Mouse (Mus musculus) lung, postnatal 0 days (tissue): ENCODE results near the gene Dhh. TPM values are rescaled to one million over a fixed set of nuclear protein-coding genes. Genes with fewer than 3 reads are reported as not detected.

Experiments
- ATAC-seq: fragments of 200-750 bp; cut with Nextera tagmentation; 2 replicates; pipeline ENCODE4 v1.8.0; 2017; ENCODE audit warnings: moderate library complexity
- DNase-seq: peaks from one replicate; pipeline ENCODE4 v3.0.0-alpha.2; 2016; ENCODE audit warnings: low spot score
- H3K27ac ChIP-seq: fragments of 300-500 bp; sonication (generic); 2 replicates; pipeline ENCODE4 v1.5.1; 2014; ENCODE audit warnings: antibody characterized with exemption, mild to moderate bottlenecking, low read length, mixed read lengths
- H3K27me3 ChIP-seq: fragments of 300-500 bp; sonication (generic); replicated peaks from 2 replicates; pipeline ENCODE4 v1.6.1; 2014; ENCODE audit warnings: low read length, mixed read lengths; ENCODE audit not compliant: insufficient read depth
- H3K36me3 ChIP-seq: fragments of 300-500 bp; sonication (generic); 2 replicates; pipeline ENCODE4 v1.6.1; 2014; ENCODE audit warnings: low read length, mixed read lengths; ENCODE audit not compliant: insufficient read depth
- H3K4me1 ChIP-seq: fragments of 300-500 bp; sonication (generic); 2 replicates; pipeline ENCODE4 v1.6.1; 2014; ENCODE audit warnings: antibody characterized with exemption, low read depth, low read length, mixed read lengths; ENCODE audit not compliant: insufficient read depth
- H3K4me2 ChIP-seq: fragments of 300-500 bp; sonication (generic); replicated peaks from 2 replicates; pipeline ENCODE4 v1.6.1; 2014; ENCODE audit warnings: low read depth, mild to moderate bottlenecking, low read length, moderate library complexity, mixed read lengths
- H3K4me3 ChIP-seq: fragments of 300-500 bp; sonication (generic); 2 replicates; pipeline ENCODE4 v1.5.1; 2014; ENCODE audit warnings: low read depth, low read length
- H3K9ac ChIP-seq: fragments of 300-500 bp; sonication (generic); replicated peaks from 2 replicates; pipeline ENCODE4 v1.6.1; 2014; ENCODE audit warnings: low read depth, mild to moderate bottlenecking
- H3K9me3 ChIP-seq: fragments of 300-500 bp; sonication (generic); 2 replicates; pipeline ENCODE4 v1.6.1; 2016; ENCODE audit warnings: low read length, mixed read lengths
- CTCF ChIP-seq: IDR thresholded peaks from 2 replicates; pipeline ENCODE4 v1.5.1; 2016; ENCODE audit warnings: antibody characterized with exemption, mild to moderate bottlenecking
- EP300 ChIP-seq: IDR thresholded peaks from 2 replicates; pipeline ENCODE4 v1.6.1; 2016; ENCODE audit warnings: antibody characterized with exemption, mild to moderate bottlenecking, control low read depth
- WGBS: fragments of 180-500 bp; shearing (Covaris S2); extraction: QIAGEN DNeasy Blood & Tissue Kit; methylation state at CpG from one replicate; pipeline ENCODE4 v1.1.7; 2014; 5-methylcytosine and 5-hydroxymethylcytosine counted together
- polyA plus RNA-seq: library from polyadenylated mRNA; unstranded; fragments of >200 nt; fragmentation: Nextera tagmentation; extraction: Ambion mirVana; gene quantifications from 2 replicates; pipeline ENCODE4 v1.2.1, GENCODE M21; 2015

Gene Dhh
- polyA plus RNA-seq, 1 experiment from 2014 or later, result 6.6 TPM

DNA sequence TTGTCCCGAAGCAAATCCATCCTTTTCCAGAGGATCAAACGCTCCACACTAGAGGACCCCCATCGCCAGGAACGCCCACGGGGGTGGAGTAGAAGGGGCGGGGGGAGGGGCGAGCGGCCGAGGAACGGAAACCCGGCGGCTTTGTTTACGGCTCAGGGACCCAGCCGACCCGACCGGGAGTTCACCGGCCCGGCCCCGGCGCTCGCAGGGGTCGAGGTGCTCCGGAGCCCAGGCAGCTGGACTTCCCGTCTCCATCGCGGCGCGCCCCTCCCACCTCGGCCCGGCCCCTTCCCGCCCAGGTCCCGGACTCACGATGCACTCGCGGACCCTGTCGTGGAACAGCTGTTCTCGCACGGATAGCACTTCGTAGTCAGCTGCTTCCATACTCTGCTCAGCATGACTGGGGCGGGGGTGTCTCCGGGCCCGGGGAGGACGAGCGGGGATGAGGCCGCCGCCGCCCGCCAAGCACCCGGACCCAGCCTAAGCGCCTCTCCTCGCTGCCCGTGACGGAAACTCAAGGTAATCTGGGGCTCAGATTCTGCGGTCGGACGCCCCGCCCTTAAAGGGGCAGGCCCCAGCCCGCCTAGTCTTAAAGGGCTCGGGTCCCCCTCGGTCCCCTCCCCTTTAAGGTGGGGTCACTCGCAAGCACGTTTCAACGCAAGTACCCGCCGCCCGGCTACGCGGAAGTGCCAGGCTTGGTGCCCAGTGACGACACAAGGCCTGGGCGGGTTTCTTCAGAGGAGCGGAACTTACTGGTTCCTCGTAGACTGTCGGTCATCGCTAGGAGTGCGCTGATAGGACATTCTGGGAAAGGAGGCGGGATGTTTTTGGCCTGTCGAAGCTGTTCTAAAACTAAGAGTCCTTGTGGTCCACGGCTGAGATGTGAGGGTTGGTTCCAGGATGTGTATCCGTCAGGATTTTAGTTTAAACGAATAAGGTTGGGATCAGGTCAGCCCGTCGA, 19.5 kb upstream of the Dhh start, which contains the start of gene Lmbr1l:
Lmbr1l (minus strand) TSS at position 694 of the 961 bp plus-strand sequence.
- Histone ChIP-seq H3K27ac (peak within 1 kb of the TSS; percentile 95), H3K9me3 (no peaks in the 10 kb centered on the region), H3K9ac (peak within 1 kb of the TSS; percentile 62), H3K4me3 (peak within 1 kb of the TSS; percentile 73), H3K27me3 (no peaks in the 10 kb centered on the region), H3K36me3 (no peaks in the 10 kb centered on the region), H3K4me1 (peaks cover 7% of the 10 kb centered on the region; the same call in 1 of the 2 replicates), H3K4me2 (peak within 1 kb of the TSS; percentile 70)
- TF ChIP-seq EP300 (no peak; the same call in 1 of the 2 replicates), CTCF (0 out of 2 replicates have a peak, but pooled peaks have one; percentile 2)
- WGBS, result under 1% methylated on average over 71 of the region's 82 CpGs
- ATAC-seq, result peak; percentile 96
- peak; percentile 100 for DNase-seq

DNA sequence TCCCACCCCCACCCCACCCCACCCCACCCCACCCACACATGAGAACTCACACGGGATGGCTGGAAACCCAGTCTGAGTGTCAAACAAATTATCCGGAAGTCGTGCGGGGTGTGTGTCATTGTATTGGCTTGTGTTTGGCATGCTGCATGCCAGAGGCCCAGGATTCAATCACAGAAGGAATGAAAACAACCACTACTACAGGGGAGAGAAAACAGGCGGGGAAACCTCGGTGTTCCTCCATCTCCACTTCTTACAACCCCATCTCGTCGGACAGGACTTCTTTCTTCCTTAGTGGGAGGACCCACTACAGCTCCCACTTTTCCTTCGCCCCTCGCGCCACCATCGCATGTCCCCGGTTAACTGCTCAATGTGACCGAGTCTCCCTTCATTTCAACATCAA, 18.8 kb upstream of the Dhh start:
- WGBS, result under 1% methylated on average over 14 of the region's 14 CpGs
- peaks cover 7% of the 10 kb centered on the region; the same call in 1 of the 2 replicates for H3K4me1 ChIP-seq
- peak overlapping the region; percentile 62 for H3K9ac ChIP-seq
- DNase-seq (peak; percentile 55), ATAC-seq (no peak)
- peak overlapping the region; percentile 70 for H3K4me2 ChIP-seq
- TF ChIP-seq EP300 (no peak), CTCF (no peak)
- peak overlapping the region; percentile 95 for H3K27ac ChIP-seq
- H3K9me3 ChIP-seq, result no peaks in the 10 kb centered on the region
- no peaks in the 10 kb centered on the region for H3K36me3 ChIP-seq
- no peaks in the 10 kb centered on the region for H3K27me3 ChIP-seq
- H3K4me3 ChIP-seq, result peak overlapping the region; percentile 73

DNA sequence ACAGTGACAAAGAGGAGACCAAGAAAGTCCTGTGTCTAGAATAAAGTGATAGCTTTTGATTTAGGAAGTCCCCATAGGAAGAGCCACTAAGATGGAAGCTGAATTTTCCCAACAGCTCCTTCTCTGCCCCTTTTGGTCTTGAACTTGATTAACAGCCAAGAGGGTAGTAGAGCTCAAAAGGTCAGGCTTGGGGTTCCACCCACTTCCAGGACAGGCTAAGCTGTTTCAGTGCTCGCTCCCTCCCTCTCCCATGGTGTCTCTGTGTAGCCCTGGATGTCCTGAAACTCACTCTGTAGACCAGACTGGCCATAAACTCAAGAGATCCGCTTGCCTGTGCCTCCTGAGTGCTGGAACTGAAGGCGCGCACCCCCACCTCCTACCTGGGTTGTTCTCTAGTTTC, 17.7 kb upstream of the Dhh start:
- DNase-seq (no peak), ATAC-seq (no peak)
- Histone ChIP-seq H3K27me3 (no peaks in the 10 kb centered on the region), H3K36me3 (peaks cover 6% of the 10 kb centered on the region; the same call in 1 of the 2 replicates), H3K4me3 (no peak overlapping the region), H3K9ac (no peak overlapping the region), H3K9me3 (no peaks in the 10 kb centered on the region), H3K4me1 (peaks cover 7% of the 10 kb centered on the region; the same call in 1 of the 2 replicates), H3K27ac (no peak overlapping the region), H3K4me2 (0 out of 2 replicates have a peak overlapping the region, but pooled peaks have one; percentile 70)
- no peak for TF ChIP-seq EP300
- no peak for TF ChIP-seq CTCF
- 93% methylated on average over 4 of the region's 4 CpGs for WGBS

DNA sequence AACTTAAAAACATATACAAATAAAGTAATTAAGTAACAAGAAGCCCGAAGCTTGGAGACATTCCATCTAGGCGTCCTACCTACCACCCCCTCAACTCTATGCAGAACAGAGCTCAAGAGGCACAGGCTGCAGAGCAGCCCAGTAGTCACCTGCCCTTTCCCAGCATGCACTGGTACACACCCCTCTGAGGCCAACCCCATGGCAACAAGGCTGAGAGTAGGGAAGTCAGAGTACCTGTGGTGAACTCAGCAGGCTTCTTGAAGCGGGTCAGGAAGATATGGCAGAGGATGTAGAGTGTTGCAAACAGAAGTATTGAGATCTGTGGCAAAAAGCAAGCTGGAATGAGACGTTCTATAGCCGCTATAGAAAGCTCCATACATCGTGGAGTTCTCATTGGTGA, 16.6 kb upstream of the Dhh start:
- DNase-seq, result no peak
- H3K36me3 ChIP-seq, result peaks cover 13% of the 10 kb centered on the region; the same call in 1 of the 2 replicates
- no peak for TF ChIP-seq CTCF
- TF ChIP-seq EP300, result no peak
- H3K9ac ChIP-seq, result no peak overlapping the region
- H3K27me3 ChIP-seq, result no peaks in the 10 kb centered on the region
- H3K4me3 ChIP-seq, result no peak overlapping the region
- 85% methylated on average over 6 of the region's 6 CpGs for WGBS
- H3K4me1 ChIP-seq, result peaks cover 7% of the 10 kb centered on the region; the same call in 1 of the 2 replicates
- H3K27ac ChIP-seq, result no peak overlapping the region
- no peak for ATAC-seq
- H3K4me2 ChIP-seq, result no peak overlapping the region
- no peaks in the 10 kb centered on the region for H3K9me3 ChIP-seq

DNA sequence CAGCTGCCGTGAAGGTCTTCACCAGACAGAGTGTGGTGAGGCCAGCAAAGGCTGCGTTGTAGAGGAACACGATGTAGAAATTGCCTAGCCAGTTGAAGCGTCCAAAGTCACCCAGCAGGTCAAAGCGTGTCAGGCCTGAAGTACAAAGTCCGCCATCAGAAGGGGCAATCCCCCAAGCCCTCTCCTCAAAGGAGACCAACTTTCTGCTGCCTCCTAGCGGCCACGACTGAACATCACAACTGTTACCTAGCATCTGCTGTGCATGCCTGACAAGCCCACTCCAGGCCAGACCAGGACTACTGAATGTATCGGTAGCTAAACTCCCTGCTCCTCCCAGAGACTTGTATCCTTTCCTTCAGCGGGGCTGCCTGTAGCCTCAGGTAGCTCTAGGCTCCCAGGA, 6.4 kb upstream of the Dhh start:
- 30% methylated on average over 10 of the region's 10 CpGs for WGBS
- ATAC-seq, result no peak
- no peak overlapping the region for H3K27ac ChIP-seq

DNA sequence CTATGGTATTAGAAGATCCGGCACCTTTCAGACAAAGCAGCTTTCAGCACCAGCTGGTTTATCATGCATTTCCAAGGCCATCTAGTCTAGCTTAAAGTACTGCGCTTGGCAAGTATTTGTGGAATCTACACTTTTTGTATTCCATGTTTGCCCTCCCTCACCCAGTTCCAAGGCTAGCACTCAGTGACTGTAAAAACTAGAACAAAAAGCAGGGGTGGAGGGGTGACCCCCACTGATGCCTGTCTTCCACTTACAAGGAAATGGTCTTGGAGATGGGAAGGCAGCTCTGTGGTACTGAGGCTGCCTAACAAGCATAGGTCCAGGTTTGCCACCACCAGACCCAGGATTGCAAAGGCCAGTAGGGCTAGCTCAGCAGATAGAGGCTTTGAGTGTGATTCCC, 4.3 kb upstream of the Dhh start:
- Histone ChIP-seq H3K9me3 (no peaks in the 10 kb centered on the region), H3K9ac (no peak overlapping the region), H3K4me2 (no peak overlapping the region), H3K36me3 (peaks cover 22% of the 10 kb centered on the region), H3K4me1 (peaks cover 7% of the 10 kb centered on the region; the same call in 1 of the 2 replicates), H3K27ac (no peak overlapping the region), H3K27me3 (peaks cover 10% of the 10 kb centered on the region; the same call in 1 of the 2 replicates), H3K4me3 (no peak overlapping the region)
- ATAC-seq, result no peak
- no peak for TF ChIP-seq CTCF
- no peak for TF ChIP-seq EP300
- no peak for DNase-seq
- 93% methylated on average over 2 of the region's 2 CpGs for WGBS

More for the DNA sequence above, 6.4 kb upstream of the Dhh start:
- Histone ChIP-seq H3K27me3 (no peaks in the 10 kb centered on the region), H3K36me3 (peaks cover 35% of the 10 kb centered on the region), H3K9ac (no peak overlapping the region), H3K4me1 (no peaks in the 10 kb centered on the region), H3K9me3 (no peaks in the 10 kb centered on the region), H3K4me2 (no peak overlapping the region), H3K4me3 (no peak overlapping the region)
- no peak for DNase-seq
- TF ChIP-seq CTCF (peak; percentile 82), EP300 (no peak)
